Mouse (Mus musculus) T-helper 17 cell (primary cell): ENCODE measurements around the gene Fundc1.
"Not testable (repeated sequence)": the region's sequence is repeated elsewhere in the genome, so short reads cannot be mapped to it uniquely, and the experiment has no call there.

Experiments used
- in situ Hi-C, 2 experiments: fragments of 300-600 bp; cut with MboI, MseI; formaldehyde crosslinking; loops; 1 replicate in 1 of 2; 2 replicates in 1 of 2; pipeline ENCODE4 v1.15.1; 2025; ENCODE audit warnings: high pct_unique_total_duplicates in 2 of 2

Fundc1 gene

DNA sequence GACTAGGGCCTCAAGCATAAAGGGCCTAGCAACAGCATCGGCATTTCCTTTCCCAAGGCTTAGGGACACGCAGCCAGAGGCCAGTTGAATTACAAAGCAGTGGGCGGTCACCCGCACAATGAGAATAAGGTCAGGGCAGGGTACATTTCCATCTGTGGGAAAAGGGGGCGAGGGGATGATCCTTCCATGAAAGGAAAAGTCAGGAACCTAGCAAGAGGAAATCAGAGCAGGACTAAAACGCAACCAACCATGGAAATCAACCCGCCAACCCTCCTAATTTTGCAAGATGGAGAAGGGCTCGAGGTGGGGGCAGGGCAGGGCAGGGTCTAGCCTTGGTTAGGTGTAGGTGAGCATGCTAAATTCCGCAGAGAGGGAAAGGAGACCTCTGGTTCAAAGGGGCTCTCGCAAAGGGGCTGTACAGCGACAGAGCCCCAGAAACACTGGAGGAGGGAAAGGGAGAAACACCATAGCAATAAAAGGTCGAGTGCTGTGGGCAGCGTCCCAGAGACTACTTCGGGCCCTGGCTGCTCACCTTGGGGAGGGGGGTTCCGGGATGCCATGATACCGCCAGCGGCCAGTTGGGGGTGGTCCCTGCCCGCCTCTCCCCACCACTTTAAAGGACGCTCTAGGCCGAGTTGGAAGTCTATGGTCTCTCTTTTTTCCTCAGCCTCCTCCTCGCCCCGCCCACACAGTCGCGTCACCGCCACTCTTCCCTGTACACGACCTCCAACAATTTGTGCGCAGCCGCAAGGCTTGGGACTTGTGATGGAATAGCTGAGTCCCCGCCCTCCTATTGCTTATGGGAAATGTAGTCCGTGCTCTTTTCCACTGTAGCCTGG, at the start of gene Fundc1:
Fundc1 (minus strand) TSS at position 705 of the 839 bp plus-strand sequence.
- in situ Hi-C loops: no loop called here

DNA sequence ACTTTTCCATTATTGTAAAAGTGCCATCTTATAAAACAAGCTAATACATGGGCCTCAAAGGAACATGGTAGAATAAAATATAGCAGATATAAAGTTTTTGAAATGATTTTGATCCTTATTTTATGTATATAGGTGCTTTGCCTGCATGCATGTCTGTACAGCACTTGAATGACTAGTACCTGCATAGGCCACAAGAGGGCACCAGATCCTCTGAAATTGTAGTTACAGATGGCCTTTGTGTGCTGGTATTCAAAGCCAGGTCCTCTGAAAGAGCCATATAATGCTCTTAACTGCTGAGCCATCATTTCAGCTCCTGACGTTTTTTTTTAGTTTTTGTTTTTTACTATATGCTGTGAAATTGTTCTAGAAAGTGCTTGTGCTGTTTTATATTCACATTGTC, 39.1 kb upstream of the Fundc1 start:
- in situ Hi-C loops: no loop called here

DNA sequence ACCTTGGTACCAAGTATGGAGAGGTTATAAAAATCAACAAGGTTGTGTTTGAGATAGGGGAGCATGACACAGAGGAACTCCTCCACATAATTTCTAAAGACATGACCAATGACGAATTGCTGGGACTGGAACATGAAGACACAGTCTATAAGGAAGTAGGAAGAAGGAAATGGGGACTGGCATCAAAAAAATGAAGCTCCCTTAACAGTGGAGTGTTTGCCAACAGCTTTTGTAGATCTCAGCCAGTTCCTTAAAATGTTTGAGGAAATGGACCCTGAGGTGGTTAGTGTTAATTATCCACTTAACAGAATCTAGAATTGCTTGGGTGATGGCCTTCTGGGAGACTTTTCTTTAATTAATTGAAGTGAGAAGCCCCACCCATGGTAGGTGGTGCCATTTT, 36.6 kb upstream of the Fundc1 start:
- in situ Hi-C loops: no loop called here

DNA sequence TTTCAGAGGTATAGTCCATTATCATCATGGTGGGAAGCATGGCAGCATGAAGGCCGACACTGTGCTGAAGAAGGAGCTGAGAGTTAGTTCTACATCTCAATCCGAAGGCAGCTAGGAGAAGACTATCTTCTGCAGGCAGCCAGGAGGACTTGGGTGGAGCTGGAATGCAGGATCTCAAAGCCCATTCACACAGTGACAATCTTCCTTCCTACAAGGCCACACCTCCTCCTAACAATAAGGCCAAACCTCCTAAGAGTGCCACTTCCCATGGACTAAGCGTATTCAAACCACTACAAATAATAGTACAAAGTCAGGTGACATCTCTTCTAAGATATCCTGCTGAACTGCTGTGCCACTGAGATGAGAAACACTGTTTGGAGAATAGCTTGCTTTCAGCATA, 35.5 kb upstream of the Fundc1 start:
- in situ Hi-C loops: no loop called here

DNA sequence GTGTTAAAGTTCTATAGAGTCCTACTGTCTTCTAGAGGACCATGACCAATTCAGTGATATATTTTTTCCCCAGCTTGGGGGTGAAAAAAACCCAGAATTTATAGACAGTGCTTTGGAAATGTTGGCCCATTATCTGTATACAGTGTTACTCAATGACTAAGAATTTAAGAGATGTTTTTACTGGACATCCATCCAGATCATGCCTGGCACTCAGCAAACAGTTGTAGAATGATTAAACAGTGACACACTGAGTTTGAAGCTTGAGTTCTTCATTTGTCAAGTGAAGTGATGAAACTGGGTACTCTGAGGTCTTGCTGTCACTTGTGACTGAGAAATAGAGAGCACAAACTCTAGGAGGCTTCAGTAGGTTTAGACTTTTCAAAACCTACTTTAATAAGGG, 21.2 kb upstream of the Fundc1 start:
- in situ Hi-C loops: no loop called here

DNA sequence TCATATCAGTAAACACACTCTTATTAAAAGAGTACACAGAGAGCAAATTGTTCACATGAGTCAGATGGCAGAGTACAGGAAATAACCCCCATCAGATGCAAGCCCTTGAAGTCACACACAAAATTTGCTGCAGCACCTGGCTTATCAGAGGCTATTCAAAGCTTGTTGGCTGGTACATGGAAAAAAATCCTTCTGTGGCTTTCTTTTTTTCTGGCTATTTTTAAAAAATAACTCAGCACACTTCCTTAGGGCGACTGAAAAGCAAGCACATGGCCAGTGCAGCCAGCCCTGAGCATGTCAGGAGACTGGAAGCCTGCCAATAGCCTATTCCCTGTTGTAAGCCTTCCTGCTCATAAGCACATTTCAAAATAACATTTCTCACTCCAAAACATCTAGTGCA, 18.6 kb upstream of the Fundc1 start:
- in situ Hi-C loops: no loop called here

DNA sequence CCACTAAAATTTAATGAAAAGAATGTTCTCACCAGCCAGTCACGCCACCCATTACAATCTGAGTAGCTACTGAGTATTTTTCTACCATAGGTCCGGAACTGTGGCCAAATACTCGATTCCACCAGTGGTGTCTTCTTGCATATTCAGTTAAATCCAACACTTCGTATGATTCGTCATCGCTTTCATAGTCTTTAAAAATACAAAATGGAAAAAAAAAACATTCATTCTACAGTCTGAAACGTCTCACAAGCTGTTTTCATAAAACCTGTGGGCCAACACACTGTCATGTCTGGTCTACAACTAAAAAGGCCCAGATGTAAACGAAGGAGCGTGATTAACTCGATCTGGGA, 879 bp downstream of the Fundc1 start:
- in situ Hi-C loops: no loop called here

DNA sequence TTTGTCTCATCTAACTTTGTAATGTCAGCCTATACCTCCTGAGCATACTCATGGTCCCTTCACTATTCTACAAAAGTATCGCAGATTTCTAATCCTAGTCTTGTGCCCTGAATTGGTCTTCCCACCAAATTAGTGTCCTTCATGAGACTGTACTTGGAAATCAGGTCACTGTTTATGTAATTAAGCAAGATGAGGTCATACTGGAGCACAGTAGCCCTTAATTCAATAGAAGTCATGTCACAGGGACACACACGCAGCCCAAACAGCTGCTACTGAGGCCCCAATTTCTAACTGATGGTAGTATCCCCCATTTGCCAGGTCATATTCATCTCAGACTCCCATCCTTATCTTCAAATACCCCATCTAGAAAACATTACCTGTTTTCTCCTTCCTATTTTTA, 3.5 kb downstream of the Fundc1 start:
- in situ Hi-C loops: no loop called here

DNA sequence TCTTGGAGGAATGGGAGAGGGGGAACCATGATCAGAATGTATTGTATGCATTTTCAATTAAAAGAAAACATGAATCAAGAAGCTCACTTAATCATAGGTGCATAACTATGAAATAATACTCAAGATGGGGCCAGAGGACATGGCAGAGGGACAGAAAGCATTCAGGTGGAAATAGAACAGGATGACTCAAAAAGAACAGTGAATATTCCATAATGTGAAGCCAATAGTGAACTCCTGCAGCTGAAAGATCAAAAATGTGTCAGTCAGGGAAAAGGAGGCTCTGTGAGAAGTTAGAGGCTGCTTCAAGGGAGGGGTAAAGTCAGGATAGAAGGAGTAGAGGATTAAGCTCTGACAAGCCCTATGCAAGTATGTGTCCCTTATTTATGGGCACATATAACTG, 6.4 kb downstream of the Fundc1 start:
- in situ Hi-C loops: no loop called here

DNA sequence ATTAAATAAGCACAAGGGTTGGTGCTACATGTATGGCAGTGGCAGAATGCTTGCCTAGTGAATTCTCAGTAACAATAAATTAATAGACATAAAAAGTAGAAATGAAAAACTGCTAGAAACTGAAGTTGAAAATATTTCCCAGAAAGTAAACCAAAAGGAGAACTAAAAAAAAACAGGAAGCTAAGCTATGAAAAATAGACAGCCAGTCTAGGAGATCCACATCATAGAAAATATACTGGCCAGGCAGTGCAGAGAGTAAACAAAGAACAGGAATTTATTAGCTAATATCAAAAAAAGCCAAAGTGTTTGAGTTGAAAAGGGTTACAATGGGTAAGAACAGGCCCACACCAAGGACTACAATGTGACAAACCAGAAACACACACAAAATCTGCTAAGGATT, 7.4 kb downstream of the Fundc1 start:
- in situ Hi-C loops: no loop called here

DNA sequence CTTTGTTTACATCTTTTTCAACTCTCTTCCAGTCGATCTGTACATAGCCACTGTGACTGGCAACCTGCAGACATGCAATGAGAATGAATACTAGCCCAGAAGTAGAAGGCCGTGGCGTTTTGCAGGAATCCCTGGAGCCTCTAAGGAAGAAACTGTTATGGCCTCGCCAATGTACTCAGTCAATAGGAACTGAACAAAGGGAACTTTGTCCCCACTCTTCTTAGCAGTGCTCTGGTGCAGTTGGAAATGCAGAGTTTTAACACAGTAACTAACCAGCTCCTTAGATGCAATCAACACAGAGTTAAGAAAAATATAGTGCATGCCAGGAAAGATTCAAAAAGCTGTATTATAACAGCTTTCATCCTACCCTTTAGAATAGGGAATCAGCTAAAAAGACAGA, 13.4 kb downstream of the Fundc1 start:
- in situ Hi-C loops: no loop called here

DNA sequence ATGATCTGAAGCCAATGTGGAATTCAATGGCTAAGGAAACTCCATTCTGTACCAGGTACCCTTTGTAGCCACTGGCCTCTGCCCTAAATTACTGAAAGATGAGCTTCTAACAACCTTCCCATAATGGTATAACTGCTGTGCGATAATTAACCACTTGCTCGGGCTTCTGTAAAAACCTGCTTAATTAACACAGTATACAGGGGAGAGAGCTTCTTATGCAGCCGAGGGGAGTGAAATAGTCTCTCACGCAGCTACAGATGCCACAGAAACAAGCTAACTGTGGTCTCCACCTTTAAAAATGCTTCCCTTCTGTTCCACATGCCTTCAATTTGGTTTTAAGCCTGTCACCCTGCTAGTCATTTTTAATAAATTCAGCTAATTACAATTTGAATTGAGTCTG, 17.6 kb downstream of the Fundc1 start:
- in situ Hi-C loops: no loop called here

DNA sequence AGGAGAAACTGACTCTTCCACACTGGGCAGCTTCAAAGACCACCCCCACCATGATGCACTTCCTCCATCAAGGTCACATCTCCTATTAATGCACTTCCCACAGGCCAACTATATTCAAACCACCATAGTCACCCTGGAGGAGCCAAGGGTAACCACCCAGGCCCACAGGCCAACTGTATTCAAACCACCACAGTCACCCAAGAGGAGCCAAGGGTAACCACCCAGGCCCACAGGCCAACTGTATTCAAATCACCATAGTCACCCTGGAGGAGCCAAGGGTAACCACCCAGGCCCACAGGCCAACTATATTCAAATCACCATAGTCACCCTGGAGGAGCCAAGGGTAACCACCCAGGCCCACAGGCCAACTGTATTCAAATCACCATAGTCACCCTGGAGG, 20.5 kb downstream of the Fundc1 start:
- in situ Hi-C loops: not testable (repeated sequence)

DNA sequence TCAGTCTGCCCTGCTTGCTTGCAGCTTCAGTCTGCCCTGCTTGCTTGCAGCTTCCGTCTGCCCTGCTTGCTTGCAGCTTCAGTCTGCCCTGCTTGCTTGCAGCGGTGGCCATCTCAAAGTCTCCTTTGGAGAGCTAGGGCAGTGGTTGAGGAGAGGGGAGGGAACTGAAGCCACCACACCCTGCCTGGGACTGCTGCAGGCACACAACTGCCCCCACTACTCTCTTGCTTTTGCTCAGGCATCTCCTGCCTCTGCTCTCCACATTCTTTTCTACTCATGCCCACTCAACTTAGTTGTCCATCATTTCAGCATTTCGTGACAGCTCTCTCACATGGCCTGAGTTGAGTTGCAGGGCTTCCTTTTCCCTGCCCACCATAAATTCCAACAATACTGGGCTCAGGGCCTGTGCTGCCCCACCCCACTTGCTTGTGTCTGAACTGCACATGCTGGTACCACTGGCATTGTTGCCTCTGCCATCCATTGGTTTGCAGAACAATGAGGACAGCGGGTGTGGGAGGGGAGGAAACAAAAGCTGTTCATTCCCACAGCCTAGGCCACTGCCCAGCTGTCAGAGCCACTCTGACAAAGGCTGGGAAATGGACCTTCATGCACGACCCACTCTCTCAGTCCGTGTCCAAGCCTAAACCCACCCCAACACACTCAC, 24.9 kb downstream of the Fundc1 start:
- in situ Hi-C loops: loop anchor here in 1 of 2 experiments (10.0 kb wide), 1 partner anchor 318 kb away; no protein-coding TSS in a partner anchor

DNA sequence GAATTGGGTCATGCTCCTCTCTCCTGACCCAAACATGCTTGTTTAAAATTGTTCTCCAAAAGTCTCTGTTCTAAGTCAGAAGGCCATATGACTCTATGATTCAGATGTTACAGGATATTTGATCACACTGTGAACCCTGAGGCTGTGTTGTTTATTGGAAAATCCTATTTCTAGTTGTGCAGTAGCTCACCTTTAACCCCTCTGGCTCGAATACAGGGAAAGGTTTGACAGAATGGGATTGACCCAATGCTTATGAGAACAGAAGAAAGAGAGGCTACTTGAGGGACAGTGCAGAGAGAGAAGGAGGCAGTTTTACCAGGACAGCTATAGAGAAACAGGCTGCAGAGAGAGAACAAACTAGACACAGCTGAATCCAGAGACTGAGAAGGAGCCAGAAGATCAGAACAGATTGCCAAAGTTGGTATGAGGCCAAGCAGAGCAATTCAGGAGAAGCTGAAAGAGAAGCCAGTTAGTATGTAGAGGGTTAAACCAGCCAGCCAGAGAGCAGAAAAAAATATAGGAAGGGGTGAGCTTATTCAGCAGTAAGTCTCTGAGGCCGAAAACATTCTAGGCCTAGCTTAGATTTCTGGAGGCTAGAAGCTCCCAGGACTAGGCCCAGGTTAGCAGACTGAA, 27.1 kb downstream of the Fundc1 start:
- in situ Hi-C loops: loop anchor here in 1 of 2 experiments (10.0 kb wide), 1 partner anchor 320 kb away; no protein-coding TSS in a partner anchor

DNA sequence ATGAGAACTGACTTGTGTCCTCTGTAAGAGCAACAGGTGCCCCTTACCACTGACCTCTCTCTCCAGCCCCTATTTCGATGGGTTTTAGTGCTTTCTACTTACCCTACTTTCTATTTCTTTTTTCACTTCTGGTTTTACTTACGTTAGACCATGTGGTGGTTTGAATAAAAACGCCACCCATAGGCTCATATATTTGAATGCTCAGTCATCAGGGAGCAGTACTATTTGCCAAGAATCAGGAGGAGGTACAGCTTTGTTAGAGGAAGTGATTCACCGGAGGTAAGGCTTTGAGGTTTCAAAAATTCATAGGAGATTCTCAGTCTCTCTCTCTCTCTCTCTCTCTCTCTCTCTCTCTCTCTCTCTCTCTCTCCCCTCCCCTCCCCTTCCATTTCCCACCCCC, 34.4 kb downstream of the Fundc1 start:
- in situ Hi-C loops: no loop called here

DNA sequence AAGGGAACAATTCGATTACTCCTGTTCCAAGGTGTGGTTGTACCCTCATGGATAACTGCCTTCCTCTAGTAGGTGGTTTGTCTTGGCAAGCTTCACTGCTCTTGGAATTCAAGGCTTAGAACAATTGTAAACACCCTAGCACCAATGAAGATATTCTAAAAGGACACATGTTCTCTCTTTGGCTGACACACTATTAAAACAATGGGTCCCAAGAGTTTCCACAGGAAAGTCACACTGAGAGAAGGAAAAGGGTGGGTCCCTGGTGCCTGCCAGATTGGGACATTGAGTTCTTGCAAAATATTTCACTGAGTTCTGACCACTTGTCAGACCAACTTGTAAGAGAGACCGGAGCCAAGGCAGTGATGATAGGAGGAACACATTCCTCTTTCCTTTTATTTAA, 45.1 kb downstream of the Fundc1 start:
- in situ Hi-C loops: no loop called here

DNA sequence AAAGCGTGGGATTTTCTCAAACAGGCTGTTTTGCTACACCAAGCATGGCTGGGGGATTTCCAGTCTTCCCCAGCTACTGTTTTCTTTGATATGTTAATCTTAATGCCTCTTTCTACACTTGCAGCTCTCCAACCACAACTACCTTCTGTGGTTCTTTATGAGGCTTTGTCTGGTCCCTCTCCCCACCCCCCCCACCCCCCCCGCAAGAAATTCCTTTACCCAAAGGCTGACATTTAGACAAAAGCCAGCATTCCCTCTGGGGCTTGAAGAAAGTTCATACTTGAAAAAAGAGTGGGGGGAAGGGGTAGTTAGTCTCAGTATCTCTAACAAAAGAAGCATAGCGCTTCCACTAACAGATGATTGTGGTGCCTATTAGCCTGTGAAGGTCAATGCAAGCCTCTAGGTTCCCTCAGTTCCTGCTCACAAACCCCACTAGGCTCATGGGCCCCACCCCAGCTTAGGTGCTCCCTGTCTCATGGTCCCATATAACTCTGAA, 50.9 kb downstream of the Fundc1 start:
- in situ Hi-C loops: no loop called here

DNA sequence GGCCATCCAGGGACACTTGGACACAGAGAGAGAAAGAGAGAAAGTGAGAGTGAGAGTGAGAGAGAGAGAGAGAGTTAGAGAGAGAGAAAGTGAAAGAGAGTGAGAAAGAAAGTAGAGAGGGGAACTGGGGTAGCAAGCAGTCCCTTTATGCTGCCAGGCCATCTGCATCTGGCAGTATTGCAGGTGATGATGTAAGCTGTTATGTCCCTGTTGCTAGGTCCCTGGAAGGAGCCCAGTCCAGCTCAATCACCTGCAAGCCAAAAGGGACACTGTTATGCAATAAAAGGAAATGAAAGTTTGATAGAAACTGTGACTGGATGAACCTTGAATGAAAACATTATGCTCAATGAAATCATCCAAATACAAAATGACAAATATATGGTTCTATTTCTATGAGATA, 52.0 kb downstream of the Fundc1 start:
- in situ Hi-C loops: no loop called here

DNA sequence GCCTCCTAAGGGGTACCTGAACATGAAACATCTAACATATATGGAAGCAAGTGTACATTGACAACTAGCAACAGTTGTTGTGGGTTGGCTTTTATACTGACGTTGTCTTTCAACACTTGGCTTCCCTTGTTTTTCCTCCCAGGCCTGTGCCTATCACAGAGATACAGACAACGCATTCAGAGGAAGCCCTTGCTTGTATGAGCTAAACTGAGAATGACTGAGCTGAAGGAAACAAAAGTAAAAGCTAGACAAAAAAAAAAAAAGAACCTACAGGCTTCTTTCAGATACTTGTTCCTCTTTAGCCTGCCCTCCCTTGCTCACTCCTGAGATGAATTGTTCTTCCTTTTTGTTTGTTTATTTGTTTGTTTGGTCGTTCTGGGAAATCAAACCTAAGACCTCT, 58.1 kb downstream of the Fundc1 start:
- in situ Hi-C loops: no loop called here

DNA sequence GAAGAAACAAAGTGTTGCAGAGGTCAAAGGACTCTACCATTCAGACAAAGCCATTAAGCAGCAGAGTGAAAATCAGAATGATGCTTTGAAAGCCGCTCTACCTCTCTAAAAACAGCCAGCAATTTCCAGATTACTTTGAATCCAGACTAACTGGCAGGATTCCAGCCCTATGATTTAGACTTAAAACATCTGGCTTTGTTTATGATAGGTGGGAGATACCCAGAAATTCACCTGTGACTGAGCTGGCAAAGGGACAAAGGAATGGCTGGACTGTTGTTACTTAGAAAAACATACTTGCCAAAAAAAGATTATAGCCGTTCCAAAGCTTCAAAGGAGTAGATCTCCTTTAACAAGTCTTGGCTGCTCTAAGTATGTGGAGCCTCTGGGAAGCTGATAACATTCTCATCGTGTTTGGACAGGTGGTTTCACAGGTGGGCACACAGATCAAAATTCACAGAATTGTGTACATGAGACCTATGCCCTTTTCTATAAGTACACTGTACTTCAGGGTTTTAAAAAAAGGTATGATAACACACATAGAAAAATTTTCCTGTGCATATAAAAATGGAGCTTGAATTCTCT, 60.0 kb downstream of the Fundc1 start:
- in situ Hi-C loops: no loop called here
